Mouse (Mus musculus) limb, embryonic 14.5 days (tissue): ENCODE measurements around the gene Gm10642. TPM values are rescaled to one million over a fixed set of nuclear protein-coding genes. Genes with fewer than 3 reads are reported as not detected.

Source experiments
- ATAC-seq: fragments of 200-750 bp; cut with Nextera tagmentation; 2 replicates; pipeline ENCODE4 v1.8.0; 2017; ENCODE audit warnings: low read depth, moderate number of reproducible peaks, moderate TSS enrichment; ENCODE audit not compliant: low FRiP score
- DNase-seq: peaks from one replicate; pipeline ENCODE4 v3.0.0-alpha.2; 2015; ENCODE audit warnings: low spot score
- H3K27ac ChIP-seq: fragments of 300-500 bp; sonication (generic); replicated peaks from 2 replicates; pipeline ENCODE4 v1.5.1; 2014; ENCODE audit warnings: low read depth, mild to moderate bottlenecking, low read length, moderate library complexity, mixed read lengths
- H3K27me3 ChIP-seq: fragments of 300-500 bp; sonication (generic); 2 replicates; pipeline ENCODE4 v1.6.1; 2014; ENCODE audit warnings: low read length, mixed read lengths; ENCODE audit not compliant: control insufficient read depth, insufficient read depth
- H3K36me3 ChIP-seq: fragments of 300-500 bp; sonication (generic); 2 replicates; pipeline ENCODE4 v1.6.1; 2014; ENCODE audit warnings: mild to moderate bottlenecking, low read length, moderate library complexity, mixed read lengths; ENCODE audit not compliant: control insufficient read depth, insufficient read depth
- H3K4me1 ChIP-seq: fragments of 300-500 bp; sonication (generic); 2 replicates; pipeline ENCODE4 v1.6.1; 2014; ENCODE audit warnings: antibody characterized with exemption, low read length, mixed read lengths; ENCODE audit not compliant: control insufficient read depth, insufficient read depth
- H3K4me2 ChIP-seq: fragments of 300-500 bp; sonication (generic); replicated peaks from 2 replicates; pipeline ENCODE4 v1.6.1; 2014; ENCODE audit warnings: low read depth, mild to moderate bottlenecking, low read length, moderate library complexity; ENCODE audit not compliant: severe bottlenecking
- H3K4me3 ChIP-seq: fragments of 300-500 bp; sonication (generic); replicated peaks from 2 replicates; pipeline ENCODE4 v1.5.1; 2014; ENCODE audit warnings: low read length
- H3K9ac ChIP-seq: fragments of 300-500 bp; sonication (generic); 2 replicates; pipeline ENCODE4 v1.6.1; 2014; ENCODE audit warnings: mild to moderate bottlenecking, low read depth, low read length, moderate library complexity; ENCODE audit not compliant: severe bottlenecking
- H3K9me3 ChIP-seq: fragments of 300-500 bp; sonication (generic); 2 replicates; pipeline ENCODE4 v1.6.1; 2016; ENCODE audit warnings: low read length; ENCODE audit not compliant: control insufficient read depth
- POLR2A ChIP-seq: fragments of 200-500 bp; IDR thresholded peaks from 2 replicates; pipeline ENCODE4 v1.8.0; 2012; ENCODE audit warnings: inconsistent platforms, mild to moderate bottlenecking, moderate library complexity, borderline replicate concordance; ENCODE audit not compliant: insufficient read depth, insufficient read length; ENCODE audit errors: extremely low read depth
- WGBS: fragments of 180-500 bp; shearing (Covaris S2); extraction: QIAGEN DNeasy Blood & Tissue Kit; methylation state at CpG from one replicate; pipeline ENCODE4 v1.1.7; 2014; 5-methylcytosine and 5-hydroxymethylcytosine counted together
- polyA plus RNA-seq, 2 experiments: library from polyadenylated mRNA; depleted of rRNA in 1 of 2; stranded (reverse) in 1 of 2; unstranded in 1 of 2; fragments of >200 nt; fragmentation: Nextera tagmentation in 1 of 2; extraction: Ambion mirVana in 1 of 2; gene quantifications; 2 replicates each; pipeline versions ENCODE4 v1.2.1 to v1.2.3; 2012 to 2014

Gene Gm10642
- polyA plus RNA-seq, 2 experiments = 0.30 to 0.65 TPM

GRCm38 (mm10) chr9:70682202-70682601 is 26.2 kb downstream of the Gm10642 start:
- no peak for TF ChIP-seq POLR2A
- DNase-seq (no peak), ATAC-seq (no peak)
- Histone ChIP-seq H3K27ac (no peak overlapping the region), H3K4me2 (no peak overlapping the region), H3K9ac (no peak overlapping the region), H3K4me3 (no peak overlapping the region), H3K4me1 (peaks cover 4% of the 10 kb centered on the region; the same call in 1 of the 2 replicates), H3K9me3 (no peaks in the 10 kb centered on the region), H3K27me3 (no peaks in the 10 kb centered on the region), H3K36me3 (no peaks in the 10 kb centered on the region)
- WGBS = 89% methylated on average over 1 of the region's 1 CpGs

- H3K4me3 ChIP-seq = no peak overlapping the region
- H3K9ac ChIP-seq = no peak overlapping the region
- no peaks in the 10 kb centered on the region for H3K27me3 ChIP-seq
- H3K36me3 ChIP-seq = no peaks in the 10 kb centered on the region
- H3K4me1 ChIP-seq = no peaks in the 10 kb centered on the region; the same call in 1 of the 2 replicates
- no peak overlapping the region for H3K27ac ChIP-seq
- TF ChIP-seq POLR2A = no peak
- H3K9me3 ChIP-seq = no peaks in the 10 kb centered on the region
- H3K4me2 ChIP-seq = no peak overlapping the region
- DNase-seq (no peak), ATAC-seq (no peak)
- 88% methylated on average over 2 of the region's 2 CpGs for WGBS
Measured at GRCm38 (mm10) chr9:70688301-70688968, 32.4 kb downstream of the Gm10642 start.

- ATAC-seq = no peak
- DNase-seq = no peak
- no peaks in the 10 kb centered on the region; the same call in 1 of the 2 replicates for H3K4me1 ChIP-seq
- H3K9ac ChIP-seq = no peak overlapping the region
- H3K9me3 ChIP-seq = no peaks in the 10 kb centered on the region
- no peak for TF ChIP-seq POLR2A
- H3K27me3 ChIP-seq = no peaks in the 10 kb centered on the region
- no peak overlapping the region for H3K4me2 ChIP-seq
- no peak overlapping the region for H3K27ac ChIP-seq
- 82% methylated on average over 3 of the region's 3 CpGs for WGBS
- no peak overlapping the region for H3K4me3 ChIP-seq
- H3K36me3 ChIP-seq = no peaks in the 10 kb centered on the region
Measured at GRCm38 (mm10) chr9:70689926-70690325, 33.9 kb downstream of the Gm10642 start.

- no peak overlapping the region for H3K4me2 ChIP-seq
- no peak for TF ChIP-seq POLR2A
- H3K4me1 ChIP-seq = no peaks in the 10 kb centered on the region
- H3K27me3 ChIP-seq = no peaks in the 10 kb centered on the region
- no peak overlapping the region for H3K4me3 ChIP-seq
- no peak for DNase-seq
- H3K27ac ChIP-seq = no peak overlapping the region
- ATAC-seq = no peak
- no peaks in the 10 kb centered on the region for H3K36me3 ChIP-seq
- H3K9me3 ChIP-seq = no peaks in the 10 kb centered on the region
- no peak overlapping the region for H3K9ac ChIP-seq
Measured at GRCm38 (mm10) chr9:70690579-70690978, 34.5 kb downstream of the Gm10642 start.

- no peaks in the 10 kb centered on the region for H3K36me3 ChIP-seq
- DNase-seq (no peak), ATAC-seq (no peak)
- H3K9me3 ChIP-seq = no peaks in the 10 kb centered on the region
- 65% methylated on average over 2 of the region's 2 CpGs for WGBS
- no peak overlapping the region for H3K27ac ChIP-seq
- no peak overlapping the region for H3K4me2 ChIP-seq
- H3K4me1 ChIP-seq = no peaks in the 10 kb centered on the region
- H3K27me3 ChIP-seq = no peaks in the 10 kb centered on the region
- no peak for TF ChIP-seq POLR2A
- H3K9ac ChIP-seq = no peak overlapping the region
- no peak overlapping the region for H3K4me3 ChIP-seq
Measured at GRCm38 (mm10) chr9:70691772-70692693, 36.0 kb downstream of the Gm10642 start.
